Mouse (Mus musculus): Measurements from ENCODE around the gene Sfrp2. TPM values are rescaled to one million over a fixed set of nuclear protein-coding genes. Genes with fewer than 3 reads are reported as not detected.
A peak's percentile ranks its signal among the peaks of the same experiment; 100 is the strongest.

Sfrp2 gene
- polyA plus RNA-seq, 1 experiment from 2014 or later, result 92.5 TPM

DNA sequence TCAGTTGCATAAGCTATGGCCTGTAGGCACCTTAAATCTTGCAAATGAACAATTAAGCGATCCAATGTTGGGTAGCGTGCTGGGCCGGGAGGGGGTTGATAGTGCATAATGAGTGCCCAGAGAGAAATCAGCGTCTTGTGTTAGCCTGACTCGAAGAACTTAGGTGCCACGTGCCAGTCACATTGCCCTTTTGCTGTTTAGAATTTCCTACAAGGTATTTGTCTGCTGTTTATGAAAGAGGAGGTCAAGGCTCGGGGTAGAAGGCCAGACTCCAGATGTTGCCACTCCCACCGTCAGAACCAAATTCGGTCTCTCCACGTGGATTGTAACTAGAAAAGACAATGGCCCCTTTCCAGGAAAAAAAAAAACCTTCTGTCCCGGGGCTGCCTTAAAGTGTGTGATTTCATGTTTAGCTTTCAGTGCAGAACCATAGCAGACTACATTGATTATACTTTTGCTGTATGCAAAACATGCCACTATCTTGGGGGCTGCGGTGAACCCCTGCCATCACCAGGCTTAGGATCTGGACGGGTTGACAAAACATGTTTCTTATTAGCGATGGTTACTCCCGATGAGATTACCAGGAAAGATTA, 11.0 kb upstream of the Sfrp2 start:
- DNase-seq (ENCODE audit: low spot score), result peak; percentile 57
- no peaks in the 10 kb centered on the region for H3K27me3 ChIP-seq (ENCODE audit: low read depth, poor library complexity, severe bottlenecking)
- peak overlapping the region; percentile 23; the same call in 1 of the 2 replicates for H3K27ac ChIP-seq
- H3K9me3 ChIP-seq (replicated peaks), result no peaks in the 10 kb centered on the region
- 49% methylated on average over 15 of the region's 15 CpGs for WGBS
- H3K4me3 ChIP-seq, result no peak overlapping the region
- no peaks in the 10 kb centered on the region for H3K36me3 ChIP-seq
- H3K4me1 ChIP-seq, result peaks cover 15% of the 10 kb centered on the region

DNA sequence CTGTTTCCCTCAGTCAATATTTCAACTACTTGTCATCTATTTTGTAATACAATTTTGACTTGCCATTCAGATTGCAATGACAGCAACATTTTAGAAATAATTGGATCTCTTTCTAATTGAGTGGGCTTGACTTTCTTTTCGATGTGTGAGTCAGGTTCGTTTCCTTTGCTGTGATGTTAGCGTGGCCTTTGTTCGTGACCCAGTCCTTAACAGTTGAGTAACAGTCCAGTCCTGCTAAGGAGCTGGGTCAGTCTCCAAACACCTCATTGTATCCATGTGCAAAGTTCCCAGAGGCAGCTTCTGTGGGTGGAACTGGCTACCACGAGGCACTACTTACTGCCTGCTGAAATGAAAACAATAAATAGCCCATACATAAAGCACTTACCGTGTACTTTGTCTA, 10.5 kb upstream of the Sfrp2 start:
- WGBS, result 55% methylated on average over 6 of the region's 6 CpGs

DNA sequence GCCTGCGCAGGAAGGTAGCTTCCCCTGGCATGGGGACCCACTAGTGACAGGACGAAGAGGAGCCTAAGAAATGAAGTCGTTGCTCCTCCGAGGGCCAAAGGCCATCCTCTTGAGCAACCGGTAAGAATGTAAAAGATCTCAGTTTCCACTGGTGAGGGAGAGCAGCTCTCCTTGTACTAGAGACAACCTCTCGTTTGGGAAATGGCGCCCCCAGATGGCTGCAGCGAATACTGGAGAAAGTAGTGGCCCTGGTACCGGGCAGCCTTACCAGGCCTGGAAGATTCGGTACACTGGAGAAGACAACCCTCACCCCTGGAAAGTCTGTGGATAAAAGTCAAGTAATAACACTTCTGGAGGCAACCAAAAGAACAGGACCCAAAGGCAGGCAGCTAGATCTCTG, 3.8 kb upstream of the Sfrp2 start:
- H3K4me3 ChIP-seq, result no peak overlapping the region
- peaks cover 30% of the 10 kb centered on the region for H3K27me3 ChIP-seq (ENCODE audit: low read depth, poor library complexity, severe bottlenecking)
- H3K4me1 ChIP-seq, result peaks cover 42% of the 10 kb centered on the region
- H3K27ac ChIP-seq, result peak overlapping the region; percentile 28; the same call in 1 of the 2 replicates
- H3K36me3 ChIP-seq, result no peaks in the 10 kb centered on the region
- no peak for DNase-seq (ENCODE audit: low spot score)
- no peaks in the 10 kb centered on the region for H3K9me3 ChIP-seq (replicated peaks)
- 67% methylated on average over 10 of the region's 10 CpGs for WGBS

More for the DNA sequence above, 10.5 kb upstream of the Sfrp2 start:
- Histone ChIP-seq H3K4me3 (no peak overlapping the region), H3K36me3 (no peaks in the 10 kb centered on the region), H3K27ac (0 out of 2 replicates have a peak overlapping the region, but pooled peaks have one; percentile 46), H3K27me3 (ENCODE audit: low read depth, poor library complexity, severe bottlenecking) (peaks cover 3% of the 10 kb centered on the region; the same call in 1 of the 2 replicates), H3K4me1 (peaks cover 16% of the 10 kb centered on the region), H3K9me3 (replicated peaks) (no peaks in the 10 kb centered on the region)
- DNase-seq (ENCODE audit: low spot score), result peak; percentile 40

- H3K4me3 ChIP-seq, result peak overlapping the region; percentile 51
- 7% methylated on average over 40 of the region's 40 CpGs for WGBS
- H3K27me3 ChIP-seq (ENCODE audit: low read depth, poor library complexity, severe bottlenecking), result peaks cover 33% of the 10 kb centered on the region
- peak; percentile 92 for DNase-seq (ENCODE audit: low spot score)
- peak overlapping the region; percentile 96 for H3K27ac ChIP-seq
- H3K9me3 ChIP-seq (replicated peaks), result no peaks in the 10 kb centered on the region
- no peaks in the 10 kb centered on the region for H3K36me3 ChIP-seq
- peaks cover 57% of the 10 kb centered on the region for H3K4me1 ChIP-seq
These were observed 2.3 kb upstream of the Sfrp2 start for GRCm38 (mm10) chr3:83763551-83764548.

DNA sequence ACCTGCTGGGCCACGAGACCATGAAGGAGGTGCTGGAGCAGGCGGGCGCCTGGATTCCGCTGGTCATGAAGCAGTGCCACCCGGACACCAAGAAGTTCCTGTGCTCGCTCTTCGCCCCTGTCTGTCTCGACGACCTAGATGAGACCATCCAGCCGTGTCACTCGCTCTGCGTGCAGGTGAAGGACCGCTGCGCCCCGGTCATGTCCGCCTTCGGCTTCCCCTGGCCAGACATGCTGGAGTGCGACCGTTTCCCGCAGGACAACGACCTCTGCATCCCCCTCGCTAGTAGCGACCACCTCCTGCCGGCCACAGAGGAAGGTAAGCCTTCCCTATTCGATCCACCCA, 577 bp downstream of the Sfrp2 start:
- Histone ChIP-seq H3K36me3 (peaks cover 28% of the 10 kb centered on the region), H3K4me1 (peaks cover 63% of the 10 kb centered on the region), H3K4me3 (peak overlapping the region; percentile 75), H3K9me3 (replicated peaks) (no peaks in the 10 kb centered on the region), H3K27ac (peak overlapping the region; percentile 96), H3K27me3 (ENCODE audit: low read depth, poor library complexity, severe bottlenecking) (peaks cover 22% of the 10 kb centered on the region)
- peak; percentile 80 for DNase-seq (ENCODE audit: low spot score)
- WGBS, result under 1% methylated on average over 25 of the region's 25 CpGs

- Histone ChIP-seq H3K27ac (peak overlapping the region; percentile 96), H3K9me3 (replicated peaks) (no peaks in the 10 kb centered on the region), H3K36me3 (peaks cover 32% of the 10 kb centered on the region), H3K4me1 (peaks cover 67% of the 10 kb centered on the region), H3K4me3 (peak overlapping the region; percentile 75), H3K27me3 (ENCODE audit: low read depth, poor library complexity, severe bottlenecking) (peaks cover 18% of the 10 kb centered on the region)
- WGBS, result 3% methylated on average over 10 of the region's 10 CpGs
- no peak for DNase-seq (ENCODE audit: low spot score)
These were observed 1.0 kb downstream of the Sfrp2 start for GRCm38 (mm10) chr3:83767121-83767520.

DNA sequence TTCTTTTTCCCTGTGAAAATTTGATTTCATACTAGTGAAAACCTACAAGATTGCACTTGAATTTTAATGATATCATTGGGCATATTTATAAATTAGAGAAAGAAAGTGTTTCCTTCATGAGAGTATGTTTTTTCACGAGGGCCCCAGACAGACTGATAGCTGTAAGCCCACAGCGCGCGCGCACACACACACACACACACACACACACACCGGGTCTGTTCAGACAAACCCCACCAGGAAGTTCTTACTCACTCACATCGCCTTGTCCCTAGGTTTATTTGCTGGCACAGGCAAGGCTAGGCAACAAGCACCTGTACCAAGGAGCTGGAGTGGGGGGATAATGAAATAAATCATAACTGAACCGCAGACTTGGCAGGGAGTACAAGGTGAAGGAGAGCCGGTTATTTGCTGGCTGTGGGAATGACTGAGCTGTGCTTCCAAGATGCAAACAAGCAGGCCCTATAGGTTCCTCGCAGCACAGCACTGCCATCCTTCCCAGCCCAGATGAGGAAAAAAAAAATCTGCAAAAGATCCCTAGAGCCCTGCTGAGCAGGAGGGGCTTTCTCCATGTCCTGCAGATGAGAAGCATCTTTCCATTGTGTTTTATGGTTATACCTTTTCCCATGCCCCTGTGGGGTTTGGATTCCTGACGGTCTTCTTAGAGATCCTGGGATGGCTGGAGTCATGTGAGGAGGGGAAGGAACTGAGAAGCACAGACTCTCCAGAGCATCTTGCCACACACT, 2.3 kb downstream of the Sfrp2 start:
- Histone ChIP-seq H3K27ac (peak overlapping the region; percentile 63), H3K27me3 (ENCODE audit: low read depth, poor library complexity, severe bottlenecking) (peaks cover 7% of the 10 kb centered on the region)
- peak; percentile 51 for DNase-seq (ENCODE audit: low spot score)

GRCm38 (mm10) chr3:83769036-83769410, 2.9 kb downstream of the Sfrp2 start:
- peak overlapping the region; percentile 63 for H3K27ac ChIP-seq
- peaks cover 50% of the 10 kb centered on the region for H3K36me3 ChIP-seq
- no peaks in the 10 kb centered on the region for H3K9me3 ChIP-seq (replicated peaks)
- H3K4me3 ChIP-seq, result peak overlapping the region; percentile 75
- peaks cover 3% of the 10 kb centered on the region; the same call in 1 of the 2 replicates for H3K27me3 ChIP-seq (ENCODE audit: low read depth, poor library complexity, severe bottlenecking)
- peaks cover 58% of the 10 kb centered on the region for H3K4me1 ChIP-seq
- 22% methylated on average over 10 of the region's 10 CpGs for WGBS
- no peak for DNase-seq (ENCODE audit: low spot score)

More for the DNA sequence above, 2.3 kb downstream of the Sfrp2 start:
- Histone ChIP-seq H3K9me3 (replicated peaks) (no peaks in the 10 kb centered on the region), H3K36me3 (peaks cover 45% of the 10 kb centered on the region), H3K4me3 (peak overlapping the region; percentile 75), H3K4me1 (peaks cover 64% of the 10 kb centered on the region)
- WGBS, result 46% methylated on average over 11 of the region's 11 CpGs

GRCm38 (mm10) chr3:83771160-83771869, 5.2 kb downstream of the Sfrp2 start:
- WGBS, result 91% methylated on average over 10 of the region's 10 CpGs
- Histone ChIP-seq H3K4me3 (no peak overlapping the region), H3K9me3 (replicated peaks) (no peaks in the 10 kb centered on the region), H3K4me1 (peaks cover 47% of the 10 kb centered on the region), H3K27ac (no peak overlapping the region), H3K27me3 (ENCODE audit: low read depth, poor library complexity, severe bottlenecking) (peaks cover 3% of the 10 kb centered on the region; the same call in 1 of the 2 replicates), H3K36me3 (peaks cover 62% of the 10 kb centered on the region)
- no peak for DNase-seq (ENCODE audit: low spot score)

DNA sequence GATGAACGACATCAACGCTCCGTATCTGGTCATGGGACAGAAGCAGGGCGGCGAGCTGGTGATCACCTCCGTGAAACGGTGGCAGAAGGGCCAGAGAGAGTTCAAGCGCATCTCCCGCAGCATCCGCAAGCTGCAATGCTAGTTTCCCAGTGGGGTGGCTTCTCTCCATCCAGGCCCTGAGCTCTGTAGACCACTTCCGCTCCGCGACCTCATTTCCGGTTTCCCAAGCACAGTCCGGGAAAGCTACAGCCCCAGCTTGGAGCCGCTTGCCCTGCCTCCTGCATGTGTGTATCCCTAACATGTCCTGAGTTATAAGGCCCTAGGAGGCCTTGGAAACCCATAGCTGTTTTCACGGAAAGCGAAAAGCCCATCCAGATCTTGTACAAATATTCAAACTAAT, 7.2 kb downstream of the Sfrp2 start:
- no peak overlapping the region for H3K27ac ChIP-seq
- WGBS, result 94% methylated on average over 18 of the region's 18 CpGs
- peaks cover 28% of the 10 kb centered on the region for H3K4me1 ChIP-seq
- no peak overlapping the region for H3K4me3 ChIP-seq
- H3K27me3 ChIP-seq (ENCODE audit: low read depth, poor library complexity, severe bottlenecking), result peaks cover 3% of the 10 kb centered on the region; the same call in 1 of the 2 replicates
- DNase-seq (ENCODE audit: low spot score), result no peak
- no peaks in the 10 kb centered on the region for H3K9me3 ChIP-seq (replicated peaks)
- peaks cover 62% of the 10 kb centered on the region for H3K36me3 ChIP-seq

GRCm38 (mm10) chr3:83775403-83775802, 9.3 kb downstream of the Sfrp2 start:
- WGBS, result 89% methylated on average over 9 of the region's 9 CpGs
- no peak overlapping the region for H3K4me3 ChIP-seq
- H3K9me3 ChIP-seq (replicated peaks), result no peaks in the 10 kb centered on the region
- peaks cover 13% of the 10 kb centered on the region for H3K4me1 ChIP-seq
- no peak for DNase-seq (ENCODE audit: low spot score)
- no peaks in the 10 kb centered on the region for H3K27me3 ChIP-seq (ENCODE audit: low read depth, poor library complexity, severe bottlenecking)
- no peak overlapping the region for H3K27ac ChIP-seq
- peaks cover 47% of the 10 kb centered on the region for H3K36me3 ChIP-seq
